8 mouse cellular contexts compared by ENCODE assay signal in genomic region chr6:113341574-113341973, GRCm38 (mm10). TPM values are rescaled to one million over a fixed set of nuclear protein-coding genes. Genes with fewer than 3 reads are reported as not detected.
DNase-seq lines count a peak whose midpoint lies in the region; ATAC-seq and TF ChIP-seq lines count a peak whose summit lies in the region.

No protein-coding gene starts in this region.

- H3K9ac ChIP-seq in heart, postnatal 0 days (replicated peaks; ENCODE audit: low read depth, low read length): no peak overlapping the region; the same call in 1 of the 2 replicates

- no peak overlapping the region for H3K4me3 ChIP-seq in heart, postnatal 0 days (ENCODE audit: low read depth, low read length)

- H3K4me2 ChIP-seq in heart, postnatal 0 days (ENCODE audit: low read depth, low read length): peak overlapping the region; percentile 96; the same call in 1 of the 2 replicates

- H3K27me3 ChIP-seq in heart, postnatal 0 days (ENCODE audit: control insufficient read depth, insufficient read depth, low read length): no peaks in the 10 kb centered on the region

- DNase-seq in cerebellum, adult 9-11 months: peak; percentile 17
- no peak for DNase-seq in cerebellum, postnatal 4 days (ENCODE audit: low spot score in 2 of 2)
- peak; percentile 48 for DNase-seq in layer of hippocampus, adult 11-12 months (ENCODE audit: low spot score)
- DNase-seq in layer of hippocampus, postnatal 10 days (ENCODE audit: low spot score in 2 of 2): no peak
- DNase-seq in heart, postnatal 0 days (ENCODE audit: low spot score): no peak
- no peak for DNase-seq in embryo, embryonic 11 days
- no peak for DNase-seq in layer of hippocampus, adult 18-20 months (ENCODE audit: low spot score in 2 of 2)

- H3K4me1 ChIP-seq in heart, postnatal 0 days (ENCODE audit: control insufficient read depth, insufficient read depth): peaks cover 42% of the 10 kb centered on the region

- no peak for TF ChIP-seq CTCF in heart, postnatal 0 days (IDR thresholded peaks at IDR 0.05; ENCODE audit: low read depth)

- no peak for TF ChIP-seq EP300 in heart, postnatal 0 days (IDR thresholded peaks at IDR 0.05; ENCODE audit: low read depth)

- ATAC-seq in heart, postnatal 0 days (ENCODE audit: insufficient read depth, low read depth): no peak
- ATAC-seq in megakaryocyte progenitor cell, adult 5-6 weeks (replicated peaks; ENCODE audit: poor library complexity): peak; percentile 59

- no peaks in the 10 kb centered on the region for H3K9me3 ChIP-seq in heart, postnatal 0 days (replicated peaks; ENCODE audit: control insufficient read depth, low read length)

- no peak overlapping the region; the same call in 1 of the 2 replicates for H3K27ac ChIP-seq in heart, postnatal 0 days (ENCODE audit: low read depth)

- WGBS in heart, postnatal 0 days: 71% methylated on average over 6 of the region's 6 CpGs

- H3K36me3 ChIP-seq in heart, postnatal 0 days (replicated peaks; ENCODE audit: control insufficient read depth, insufficient read depth, low read length): peaks cover 40% of the 10 kb centered on the region

RNA-seq across cellular contexts. Expression of gene Camk1, which starts 2.2 kb away (rescaled TPM):
- 10 to 100 TPM; 59.5 to 64.3 TPM for total RNA-seq in layer of hippocampus, postnatal 10 days (2021)
- total RNA-seq in heart, postnatal 0 days (2014; rRNA removed; ENCODE audit: low replicate concordance): 105 and 115 TPM in 2 replicates
- 94.5 and 98.4 TPM in 2 replicates for polyA plus RNA-seq in heart, postnatal 0 days (2015; fragmentation: Nextera tagmentation; extraction: Ambion mirVana)
- total RNA-seq in megakaryocyte progenitor cell, adult 5-6 weeks (2015): 10.2 and 15.2 TPM in 2 replicates
- total RNA-seq in megakaryocyte progenitor cell, adult 5-6 weeks (2017): 16.6 and 24.3 TPM in 2 replicates
- total RNA-seq in layer of hippocampus, adult 18-20 months (2021): 10 to 100 TPM; 51.8 to 53.2 TPM

RNA-seq across cellular contexts. Expression of gene Ogg1, which starts 14.8 kb away (rescaled TPM):
- total RNA-seq in layer of hippocampus, postnatal 10 days (2021): 1 to 10 TPM; 6.7 to 8.0 TPM
- total RNA-seq in heart, postnatal 0 days (2014; rRNA removed; ENCODE audit: low replicate concordance): 8.0 and 12.6 TPM in 2 replicates
- 6.4 and 7.0 TPM in 2 replicates for polyA plus RNA-seq in heart, postnatal 0 days (2015; fragmentation: Nextera tagmentation; extraction: Ambion mirVana)
- total RNA-seq in megakaryocyte progenitor cell, adult 5-6 weeks (2015): 12.7 and 13.4 TPM in 2 replicates
- total RNA-seq in megakaryocyte progenitor cell, adult 5-6 weeks (2017): 4.1 and 9.7 TPM in 2 replicates
- 1 to 10 TPM; 6.8 to 7.9 TPM for total RNA-seq in layer of hippocampus, adult 18-20 months (2021)

RNA-seq across cellular contexts. Expression of gene Brpf1, which starts 34.6 kb away (rescaled TPM):
- total RNA-seq in layer of hippocampus, postnatal 10 days (2021): 10 to 100 TPM; 28.3 to 28.6 TPM
- total RNA-seq in heart, postnatal 0 days (2014; rRNA removed; ENCODE audit: low replicate concordance): 15.2 and 16.8 TPM in 2 replicates
- 5.1 and 6.4 TPM in 2 replicates for polyA plus RNA-seq in heart, postnatal 0 days (2015; fragmentation: Nextera tagmentation; extraction: Ambion mirVana)
- 33.9 and 34.7 TPM in 2 replicates for total RNA-seq in megakaryocyte progenitor cell, adult 5-6 weeks (2015)
- total RNA-seq in megakaryocyte progenitor cell, adult 5-6 weeks (2017): 36.6 and 39.0 TPM in 2 replicates
- total RNA-seq in layer of hippocampus, adult 18-20 months (2021): 10 to 100 TPM; 37.7 to 37.8 TPM

RNA-seq across cellular contexts. Expression of gene Tada3, which starts 36.1 kb away (rescaled TPM):
- total RNA-seq in layer of hippocampus, postnatal 10 days (2021): 10 to 100 TPM; 51.0 to 58.4 TPM
- total RNA-seq in heart, postnatal 0 days (2014; rRNA removed; ENCODE audit: low replicate concordance): 11.6 and 45.1 TPM in 2 replicates
- 28.9 and 30.2 TPM in 2 replicates for polyA plus RNA-seq in heart, postnatal 0 days (2015; fragmentation: Nextera tagmentation; extraction: Ambion mirVana)
- 23.0 and 24.5 TPM in 2 replicates for total RNA-seq in megakaryocyte progenitor cell, adult 5-6 weeks (2015)
- 11.9 and 13.9 TPM in 2 replicates for total RNA-seq in megakaryocyte progenitor cell, adult 5-6 weeks (2017)
- total RNA-seq in layer of hippocampus, adult 18-20 months (2021): 10 to 100 TPM; 47.3 to 51.0 TPM

RNA-seq across cellular contexts. Expression of gene Arpc4, which starts 36.3 kb away (rescaled TPM):
- total RNA-seq in layer of hippocampus, postnatal 10 days (2021): 100 to 1,000 TPM; 324 to 337 TPM
- total RNA-seq in heart, postnatal 0 days (2014; rRNA removed; ENCODE audit: low replicate concordance): 129 and 146 TPM in 2 replicates
- 201 and 203 TPM in 2 replicates for polyA plus RNA-seq in heart, postnatal 0 days (2015; fragmentation: Nextera tagmentation; extraction: Ambion mirVana)
- total RNA-seq in megakaryocyte progenitor cell, adult 5-6 weeks (2015): 171 and 208 TPM in 2 replicates
- total RNA-seq in megakaryocyte progenitor cell, adult 5-6 weeks (2017): 306 and 331 TPM in 2 replicates
- total RNA-seq in layer of hippocampus, adult 18-20 months (2021): 100 to 1,000 TPM; 302 to 314 TPM

Comparison
In these comparisons a context has a peak if more than half of its experiments do, and no peak if none do; other contexts are left out.
1. DNase-seq: peak in cerebellum, adult 9-11 months (single experiment) and layer of hippocampus, adult 11-12 months (single experiment); none in cerebellum, postnatal 4 days (0 of 2), layer of hippocampus, postnatal 10 days (0 of 2), heart, postnatal 0 days (single experiment), embryo, embryonic 11 days (single experiment) and layer of hippocampus, adult 18-20 months (0 of 2).